Mouse (Mus musculus) layer of hippocampus, adult 11-12 months (tissue): ENCODE measurements around the gene Fgf23.

Experiments
- DNase-seq: peaks from one replicate; pipeline ENCODE4 v3.0.0; 2022; ENCODE audit warnings: low spot score

Gene Fgf23

GRCm38 (mm10) chr6:127072817-127073216 lies at the start of gene Fgf23:
Fgf23 (plus strand) TSS chr6:127072902.
- no peak for DNase-seq

GRCm38 (mm10) chr6:127024836-127025235 lies 47.9 kb upstream of the Fgf23 start:
- DNase-seq = no peak

GRCm38 (mm10) chr6:127034760-127035159 lies 37.9 kb upstream of the Fgf23 start:
- peak; percentile 7 for DNase-seq

GRCm38 (mm10) chr6:127044909-127045308 lies 27.8 kb upstream of the Fgf23 start:
- no peak for DNase-seq

- no peak for DNase-seq
These were observed 21.9 kb upstream of the Fgf23 start for GRCm38 (mm10) chr6:127050847-127051246.

GRCm38 (mm10) chr6:127056990-127057588 lies 15.6 kb upstream of the Fgf23 start:
- DNase-seq = no peak

GRCm38 (mm10) chr6:127059975-127060374 lies 12.7 kb upstream of the Fgf23 start:
- DNase-seq = no peak

- DNase-seq = no peak
These were observed 8.8 kb upstream of the Fgf23 start for GRCm38 (mm10) chr6:127063915-127064314.

- DNase-seq = no peak
These were observed 7.9 kb upstream of the Fgf23 start for GRCm38 (mm10) chr6:127064815-127065214.

- peak; percentile 71 for DNase-seq
These were observed 7.4 kb downstream of the Fgf23 start for GRCm38 (mm10) chr6:127079867-127080731.

GRCm38 (mm10) chr6:127081820-127082219 lies 9.1 kb downstream of the Fgf23 start:
- no peak for DNase-seq

GRCm38 (mm10) chr6:127086739-127087138 lies 14.0 kb downstream of the Fgf23 start:
- peak; percentile 76 for DNase-seq

- DNase-seq = no peak
These were observed 21.9 kb downstream of the Fgf23 start for GRCm38 (mm10) chr6:127094565-127094964.

- no peak for DNase-seq
These were observed 31.0 kb downstream of the Fgf23 start for GRCm38 (mm10) chr6:127103506-127104275.

GRCm38 (mm10) chr6:127104396-127105029 lies 31.8 kb downstream of the Fgf23 start:
- DNase-seq = no peak

GRCm38 (mm10) chr6:127105107-127105506 lies 32.4 kb downstream of the Fgf23 start:
- peak; percentile 44 for DNase-seq

GRCm38 (mm10) chr6:127106189-127106588 lies 33.5 kb downstream of the Fgf23 start:
- peak; percentile 21 for DNase-seq

GRCm38 (mm10) chr6:127106726-127107125 lies 34.0 kb downstream of the Fgf23 start:
- no peak for DNase-seq

- DNase-seq = no peak
These were observed 34.7 kb downstream of the Fgf23 start for GRCm38 (mm10) chr6:127107413-127107812.

- no peak for DNase-seq
These were observed 35.8 kb downstream of the Fgf23 start for GRCm38 (mm10) chr6:127108368-127109060.

GRCm38 (mm10) chr6:127109402-127109930 lies 36.8 kb downstream of the Fgf23 start, which contains the start of gene Tigar:
Tigar (minus strand) TSS chr6:127109557.
- DNase-seq = peak; percentile 93
